Mouse (Mus musculus): ENCODE data around the gene Etv6.

Etv6 gene

DNA sequence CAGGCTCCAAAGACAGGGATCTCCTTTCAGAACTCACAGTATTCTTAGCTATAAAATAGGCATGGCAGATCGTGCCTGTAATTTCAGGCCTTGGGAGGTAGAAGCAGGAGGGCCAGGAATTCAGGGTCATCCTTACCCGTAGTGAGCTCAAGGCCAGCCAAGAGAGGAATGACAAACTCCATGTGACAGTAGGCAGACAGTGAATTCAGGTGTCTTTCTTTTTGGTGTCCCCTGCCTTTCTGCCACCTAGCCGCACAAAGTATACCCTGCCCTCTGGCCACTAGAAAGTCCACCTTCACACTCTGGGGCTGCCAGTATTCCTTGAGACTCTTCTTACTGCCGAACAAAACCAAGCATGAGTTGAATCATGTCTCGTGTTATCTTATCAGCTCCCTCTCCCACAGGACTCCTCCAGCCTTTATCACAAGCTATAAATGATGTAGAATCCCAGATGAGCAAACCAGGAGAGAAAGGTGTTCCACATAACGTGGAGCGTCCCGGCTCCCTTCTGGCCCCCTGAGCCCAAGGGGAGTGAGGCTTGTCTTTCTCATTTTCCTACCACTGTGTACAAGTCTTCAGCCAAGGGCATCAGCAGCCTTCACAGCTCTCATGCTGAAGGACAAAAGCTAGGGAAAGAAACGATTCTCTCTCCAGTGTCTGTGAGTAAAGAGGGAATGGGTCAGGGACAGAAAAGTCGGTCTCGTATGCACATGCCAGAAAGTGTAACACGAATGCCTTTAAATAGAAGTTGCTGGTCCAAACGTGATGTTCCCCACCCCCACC lies 175.4 kb downstream of the Etv6 start:
- no peak for DNase-seq (ENCODE audit: low spot score)

DNA sequence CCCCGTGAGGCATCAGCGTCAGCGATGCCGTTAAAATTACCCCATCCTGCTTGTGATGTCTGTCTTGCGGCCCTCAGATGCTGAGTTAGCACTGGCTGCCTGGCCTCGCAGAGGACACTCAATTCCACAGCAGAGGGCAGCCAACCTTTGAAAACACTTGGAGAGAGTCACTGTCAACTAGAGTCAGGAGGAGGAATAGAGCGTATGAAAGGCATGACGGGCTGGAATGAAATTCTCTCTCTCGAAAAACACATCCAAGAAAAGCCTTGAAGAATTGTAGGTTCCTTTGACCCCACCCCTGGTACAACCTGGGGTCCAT lies 175.9 kb downstream of the Etv6 start:
- DNase-seq (ENCODE audit: low spot score), result no peak

DNA sequence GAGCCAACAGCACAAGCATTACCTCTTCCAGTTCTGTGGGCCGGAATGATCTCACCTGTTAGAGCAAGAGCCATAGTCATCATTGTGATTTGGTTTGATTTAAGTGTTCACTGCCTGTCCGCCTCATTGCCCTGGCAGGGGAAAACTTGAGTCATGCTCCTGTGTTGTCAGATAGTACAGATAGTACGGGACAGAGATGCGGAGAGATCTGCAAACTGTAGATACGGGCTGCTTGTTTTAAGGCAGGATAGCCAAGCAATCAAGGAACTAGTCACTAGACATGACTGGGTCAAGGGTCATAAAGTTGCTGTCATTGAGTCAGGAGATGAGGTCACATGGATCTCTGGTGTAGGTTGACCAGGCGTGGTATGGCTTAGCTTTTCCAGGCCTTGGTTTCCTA lies 182.2 kb downstream of the Etv6 start:
- DNase-seq (ENCODE audit: low spot score), result peak; percentile 57

DNA sequence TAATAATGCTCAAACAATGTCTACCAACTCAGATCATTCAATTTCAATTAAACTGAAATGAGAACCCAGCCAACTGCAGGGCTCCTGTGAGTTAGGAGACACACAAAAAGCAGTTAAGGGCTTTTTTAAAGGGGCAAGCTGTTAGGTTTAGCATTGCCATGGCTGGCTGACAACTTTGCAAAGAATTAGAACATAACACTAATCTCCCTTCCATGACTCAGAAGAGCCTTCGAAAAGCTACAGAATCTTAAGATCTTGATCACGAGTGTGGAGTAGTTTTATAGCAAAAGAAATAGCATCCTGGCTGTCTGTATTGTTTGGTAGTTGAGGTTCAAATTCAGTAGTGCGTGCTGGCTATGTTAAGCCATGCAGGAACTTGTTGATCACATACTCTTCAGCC lies 182.9 kb downstream of the Etv6 start:
- no peak for DNase-seq (ENCODE audit: low spot score)

DNA sequence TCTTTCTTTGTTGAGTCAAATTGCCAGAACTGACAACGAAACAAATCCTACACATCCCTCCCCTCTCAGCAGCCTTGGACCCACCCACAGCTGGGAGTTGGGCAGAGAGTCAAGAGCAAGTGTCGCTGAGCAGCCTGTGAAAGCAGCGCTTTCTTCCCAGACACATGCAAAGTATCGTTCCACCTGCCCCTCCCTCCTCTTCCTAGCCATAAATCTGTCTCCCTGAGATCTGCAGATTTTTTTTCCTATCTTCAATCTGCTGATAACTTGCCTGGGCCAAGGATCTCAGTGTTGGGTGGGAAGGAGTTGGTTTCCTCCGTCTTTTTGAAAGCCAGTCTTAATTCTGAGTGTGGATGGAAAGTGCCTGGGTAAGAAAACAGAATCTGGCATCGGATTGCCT lies 183.9 kb downstream of the Etv6 start:
- DNase-seq (ENCODE audit: low spot score), result peak; percentile 57

DNA sequence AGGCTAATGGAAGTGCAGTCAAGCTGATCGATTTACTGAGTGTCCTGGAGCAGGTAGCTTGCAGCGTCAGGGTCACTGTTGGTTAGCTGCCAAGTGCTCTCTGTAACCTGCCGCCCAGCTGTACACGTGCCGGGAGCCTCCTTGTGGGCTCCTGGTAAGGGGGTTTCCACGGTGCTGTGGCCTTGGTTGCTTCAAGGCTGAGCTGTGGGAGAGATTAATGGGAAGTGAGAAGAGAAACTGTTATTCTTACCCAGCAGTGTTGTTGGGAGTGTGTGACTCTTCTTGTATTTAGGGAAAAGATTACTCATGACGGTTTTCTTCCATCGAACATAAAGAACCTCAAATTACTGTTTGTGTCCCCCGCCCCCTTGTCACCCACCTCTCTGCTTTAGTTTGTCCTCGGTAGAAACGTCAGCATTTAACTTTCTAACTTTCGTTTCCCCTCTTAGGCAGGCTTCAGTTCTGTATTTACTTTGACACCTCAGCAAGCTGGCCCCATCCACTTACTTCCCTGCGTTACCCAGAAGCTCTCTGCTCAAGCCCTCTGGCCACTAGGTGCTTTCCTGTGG lies 184.8 kb downstream of the Etv6 start:
- no peak for DNase-seq (ENCODE audit: low spot score)

DNA sequence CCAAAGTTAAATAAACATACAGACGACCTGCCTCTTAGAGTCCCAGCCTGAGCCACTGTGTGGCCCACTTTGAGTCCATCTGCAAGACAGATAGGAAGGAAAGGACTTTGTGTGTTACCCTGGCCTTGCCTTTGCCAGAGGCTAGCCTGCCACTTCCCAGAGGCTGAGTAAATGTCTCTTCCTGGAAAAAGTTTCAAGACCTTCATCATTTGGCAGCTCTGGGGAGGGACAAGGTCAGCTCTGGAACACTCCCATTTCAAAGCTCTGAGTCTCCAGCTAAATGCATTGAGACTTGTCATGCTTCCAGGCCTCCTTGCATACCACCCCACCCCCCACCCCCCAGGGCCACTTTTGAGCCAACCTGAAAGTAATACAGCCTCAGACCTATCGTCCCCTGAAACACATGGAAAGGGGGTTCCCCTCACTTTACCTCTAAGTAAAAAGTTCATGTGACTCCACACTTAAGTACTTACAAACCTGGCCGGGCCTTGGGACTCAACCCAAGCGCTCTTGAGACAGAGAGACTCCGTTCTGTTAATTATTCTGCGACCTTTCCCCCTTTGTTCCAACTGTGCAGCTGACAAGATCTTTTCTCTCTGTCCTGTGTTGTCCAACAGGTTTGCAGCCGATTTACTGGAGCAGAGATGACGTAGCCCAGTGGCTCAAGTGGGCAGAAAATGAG lies 186.9 kb downstream of the Etv6 start:
- DNase-seq (ENCODE audit: low spot score), result peak; percentile 42

DNA sequence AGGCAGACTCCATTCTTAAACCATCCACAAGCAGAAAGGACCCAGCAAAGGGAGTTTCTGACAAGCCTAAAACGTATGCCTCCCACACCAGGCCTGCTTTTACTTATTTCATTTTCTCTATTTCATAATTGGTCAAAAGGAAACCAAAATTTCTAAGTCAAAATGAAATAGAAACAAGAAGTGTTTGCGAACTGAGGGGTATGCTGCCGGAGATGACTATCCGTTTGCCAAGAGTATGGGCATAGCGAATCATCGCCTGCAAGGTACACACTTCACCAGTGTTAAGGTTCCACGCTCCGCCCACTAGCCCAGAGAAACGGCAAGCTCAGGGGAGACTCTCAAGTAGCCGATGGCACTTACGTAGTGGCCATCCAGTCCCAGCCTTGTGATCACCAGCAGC lies 190.1 kb downstream of the Etv6 start:
- DNase-seq (ENCODE audit: low spot score), result no peak

DNA sequence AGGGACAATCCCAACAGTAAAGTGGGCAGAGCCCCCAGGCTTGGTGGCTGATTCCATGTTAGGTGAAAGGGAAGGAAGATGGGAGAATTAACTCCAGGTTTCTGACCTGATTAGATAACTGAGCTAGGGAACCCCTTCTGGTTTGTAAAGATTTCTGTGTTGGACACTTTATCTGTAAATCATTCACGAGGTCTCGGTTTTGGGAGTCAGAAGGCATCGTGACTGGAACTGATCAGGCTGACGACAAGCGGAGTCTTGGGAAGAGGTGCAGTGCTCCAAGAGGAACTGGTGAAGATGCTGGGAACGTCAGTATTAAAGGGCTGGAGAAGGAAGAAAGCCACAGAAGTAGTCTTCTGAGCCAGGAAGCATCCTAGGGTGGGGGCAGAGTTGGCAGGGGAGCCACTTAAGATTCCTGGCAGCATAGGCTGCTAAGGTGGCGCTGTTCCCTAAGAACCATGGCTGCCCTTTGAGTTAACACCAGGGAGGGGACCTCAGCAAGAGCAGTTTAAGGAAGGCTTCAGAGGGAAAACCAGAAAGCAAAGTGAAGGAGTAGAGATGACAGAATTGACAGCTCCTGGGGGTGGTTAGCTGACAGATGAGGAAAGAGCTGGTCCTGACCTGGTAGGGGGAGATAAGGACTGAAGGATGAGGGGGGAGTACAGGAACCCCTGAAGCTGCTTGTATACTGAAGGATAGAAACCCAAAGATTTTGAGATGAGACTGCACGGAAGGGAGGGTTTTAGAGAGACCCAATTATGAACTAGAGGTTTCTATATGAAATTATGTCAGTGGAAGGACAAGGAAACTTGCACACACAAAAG lies 191.1 kb downstream of the Etv6 start:
- no peak for DNase-seq (ENCODE audit: low spot score)

DNA sequence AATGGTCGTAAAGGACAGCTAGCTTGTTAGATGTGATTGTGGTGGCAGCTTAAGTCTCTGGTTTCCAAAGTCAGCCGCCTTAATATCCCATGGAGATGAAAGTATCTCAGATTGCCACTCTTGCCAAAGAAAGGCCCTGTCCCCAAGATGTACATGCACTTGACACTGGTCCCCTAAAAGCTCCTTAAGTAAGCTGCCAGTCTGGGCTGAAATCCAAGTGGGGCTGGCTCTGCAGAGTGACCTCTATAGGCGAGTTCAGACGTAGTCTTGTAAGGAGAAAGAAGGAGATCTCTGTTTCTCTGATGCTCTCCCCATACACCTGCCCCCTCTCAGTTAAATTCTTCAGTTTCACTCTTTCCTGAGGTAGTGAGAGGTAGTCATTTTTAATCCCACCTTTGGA lies 200.8 kb downstream of the Etv6 start:
- DNase-seq (ENCODE audit: low spot score), result no peak

DNA sequence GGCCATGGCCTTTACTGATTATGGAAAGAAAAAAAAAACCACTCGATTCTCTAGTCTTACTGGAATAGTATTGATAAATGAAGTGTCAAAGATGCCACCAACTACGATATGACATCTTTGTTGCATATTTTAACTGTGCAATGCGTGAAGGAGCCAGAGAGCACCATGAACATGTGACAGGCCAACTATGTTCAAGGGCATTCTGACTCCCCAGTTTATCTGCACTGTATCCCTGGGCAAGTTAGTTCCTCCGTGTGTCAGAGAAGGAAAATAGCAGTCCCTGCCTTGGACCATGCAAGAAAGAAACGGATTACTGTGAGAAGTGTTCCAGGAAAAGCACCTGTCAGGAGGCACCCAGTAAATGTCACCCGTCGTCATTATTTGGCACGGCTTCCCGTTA lies 203.0 kb downstream of the Etv6 start:
- no peak for DNase-seq (ENCODE audit: low spot score)

DNA sequence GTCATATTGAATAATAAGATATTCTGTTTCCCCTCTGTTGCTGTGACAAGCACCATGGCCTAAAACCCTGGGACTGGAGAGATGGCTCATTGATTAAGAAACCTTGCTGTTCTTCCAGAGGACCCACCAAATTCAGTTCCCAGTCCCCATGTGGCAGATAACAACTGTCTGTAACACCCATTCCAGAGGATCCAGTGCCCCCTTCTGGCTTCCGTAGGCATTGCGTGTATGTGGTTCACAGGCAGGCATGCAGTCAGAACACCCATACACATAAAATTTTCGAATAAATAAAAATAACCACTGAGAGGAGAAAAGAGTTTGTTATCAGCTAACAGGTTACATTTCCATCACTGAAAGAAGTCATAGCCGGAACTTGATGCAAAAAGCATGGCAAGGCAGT lies 205.5 kb downstream of the Etv6 start:
- DNase-seq (ENCODE audit: low spot score), result no peak

DNA sequence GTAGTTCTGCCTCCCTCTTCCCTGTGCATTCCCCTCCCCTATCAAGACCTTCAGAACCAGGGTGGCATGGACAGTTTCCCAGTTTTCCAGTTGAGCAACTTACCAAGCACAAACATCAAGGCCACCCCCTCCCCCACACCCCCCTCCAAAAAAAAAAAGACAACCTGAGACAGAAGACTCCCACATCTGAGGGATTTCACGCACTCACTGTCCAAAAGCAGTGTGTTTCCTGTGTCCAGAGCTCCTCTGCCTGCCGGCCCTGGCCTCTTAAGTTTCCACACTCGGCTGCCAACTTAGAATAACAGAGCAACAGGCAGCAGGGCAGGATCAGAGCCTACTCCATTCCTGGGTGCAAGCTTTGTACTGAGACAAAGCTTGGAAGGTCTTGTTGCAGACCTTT lies 207.6 kb downstream of the Etv6 start:
- no peak for DNase-seq (ENCODE audit: low spot score)

DNA sequence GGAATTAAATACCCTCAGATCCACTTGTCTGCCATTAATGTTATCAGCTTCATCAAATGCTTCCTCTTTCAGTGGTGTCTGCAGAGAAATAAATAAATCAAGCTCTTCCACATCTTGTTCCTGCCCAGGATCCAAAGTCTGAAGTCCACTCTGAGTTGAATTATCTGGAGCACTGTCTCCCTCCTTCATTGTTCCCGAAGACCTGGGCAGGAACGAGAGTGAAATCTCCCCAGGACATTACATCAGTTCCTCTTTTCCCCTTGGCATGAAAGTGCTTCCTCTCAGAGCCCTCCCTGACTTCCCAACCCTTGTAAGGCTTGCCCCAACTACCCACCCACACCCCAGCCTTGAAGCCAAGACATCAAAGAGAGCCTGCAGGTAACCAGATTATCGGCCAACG lies 208.0 kb downstream of the Etv6 start:
- no peak for DNase-seq (ENCODE audit: low spot score)

DNA sequence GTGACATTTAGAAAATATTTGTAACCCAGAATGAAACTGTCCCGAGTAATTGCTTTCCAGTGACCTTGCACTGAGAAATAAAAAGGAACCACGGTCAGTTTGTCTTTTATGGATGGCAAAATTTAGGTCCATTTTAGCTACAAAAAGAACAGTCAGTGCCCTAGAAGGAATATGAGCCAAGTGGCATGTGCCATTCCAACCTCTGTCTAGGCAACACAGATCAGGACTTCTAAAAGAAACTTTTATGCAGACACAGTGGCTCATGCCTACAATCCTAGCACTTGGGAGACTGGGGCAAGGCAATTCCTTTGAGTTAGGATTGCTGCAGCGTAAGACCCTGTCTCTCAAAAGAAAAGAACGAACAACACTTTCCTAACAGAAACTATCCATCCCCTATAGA lies 208.6 kb downstream of the Etv6 start:
- DNase-seq (ENCODE audit: low spot score), result no peak

DNA sequence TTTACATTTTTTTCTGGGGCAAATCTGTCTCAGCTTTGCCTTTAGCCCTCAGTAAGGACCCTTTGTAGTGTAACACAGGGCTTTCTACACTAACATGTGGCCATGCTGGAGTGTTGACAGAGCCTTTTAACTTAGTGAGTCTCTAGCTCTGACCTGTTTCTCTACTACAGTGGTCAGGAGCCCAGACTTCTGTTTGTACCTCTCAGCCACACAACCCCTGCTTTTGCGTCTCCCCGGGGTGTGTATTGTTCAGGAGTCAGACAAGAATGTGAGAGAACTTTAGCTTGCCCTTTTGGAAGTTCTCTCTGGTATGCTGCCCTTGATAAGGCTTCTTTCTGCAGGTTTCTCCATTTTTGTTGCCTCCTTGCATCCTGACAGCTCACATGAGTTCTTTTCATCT lies 210.6 kb downstream of the Etv6 start:
- no peak for DNase-seq (ENCODE audit: low spot score)

DNA sequence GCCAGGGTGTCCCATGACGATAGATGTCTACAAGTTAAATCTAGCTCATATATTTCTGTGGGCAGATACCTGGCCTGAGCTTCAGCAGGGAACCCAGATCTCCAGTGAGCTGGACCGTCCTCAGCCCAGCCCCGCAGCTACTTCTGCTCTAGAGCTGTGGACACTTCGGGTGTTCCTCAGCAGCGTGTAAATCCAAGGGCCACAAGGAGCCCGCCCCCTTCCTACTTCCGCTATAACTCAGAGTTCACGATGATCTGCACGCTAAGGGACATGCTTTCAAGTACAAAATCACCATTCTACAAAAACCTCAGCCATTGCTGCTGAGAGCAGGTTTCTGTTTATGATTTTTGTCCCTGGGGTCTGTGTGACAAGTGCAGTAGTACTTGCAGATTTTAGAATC lies 211.8 kb downstream of the Etv6 start:
- DNase-seq (ENCODE audit: low spot score), result no peak

DNA sequence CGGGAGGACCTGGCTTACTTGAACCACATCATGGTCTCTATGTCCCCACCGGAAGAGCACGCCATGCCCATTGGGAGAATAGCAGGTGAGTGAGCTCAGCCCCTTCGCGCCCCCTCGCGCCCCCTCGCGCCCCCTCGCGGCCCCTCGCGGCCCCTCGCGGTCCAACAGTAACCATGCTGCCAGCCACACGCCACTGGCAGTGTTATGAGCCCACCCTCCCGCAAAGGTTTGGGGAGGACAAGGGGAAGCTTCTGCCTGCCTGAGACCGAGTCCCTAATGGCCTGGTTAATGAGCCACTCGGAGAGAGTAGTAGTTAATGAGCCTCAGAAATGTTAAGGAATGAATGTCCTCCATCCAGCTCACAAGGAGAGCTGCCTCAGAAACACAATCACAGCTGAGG lies 213.2 kb downstream of the Etv6 start:
- no peak for DNase-seq (ENCODE audit: low spot score)

DNA sequence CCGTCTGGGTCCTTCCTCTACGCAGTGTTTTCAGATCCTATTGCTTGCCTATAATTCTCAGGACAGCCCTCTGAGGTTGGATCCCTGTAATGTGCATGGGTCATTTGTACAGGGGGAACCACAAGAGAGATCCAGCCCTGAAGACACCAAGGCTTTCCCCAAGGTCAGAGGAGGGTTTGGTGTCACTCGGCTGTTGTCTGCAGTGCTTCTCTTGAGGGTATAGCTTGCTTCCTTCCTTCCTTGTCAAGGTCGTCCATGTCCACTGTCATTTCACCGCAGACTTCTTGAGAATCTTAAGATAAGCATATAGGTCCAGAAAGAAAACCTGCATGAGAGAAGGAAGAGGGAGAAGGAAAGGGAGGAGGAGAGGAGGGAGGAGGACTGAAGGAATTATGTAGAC lies 215.3 kb downstream of the Etv6 start:
- no peak for DNase-seq (ENCODE audit: low spot score)

DNA sequence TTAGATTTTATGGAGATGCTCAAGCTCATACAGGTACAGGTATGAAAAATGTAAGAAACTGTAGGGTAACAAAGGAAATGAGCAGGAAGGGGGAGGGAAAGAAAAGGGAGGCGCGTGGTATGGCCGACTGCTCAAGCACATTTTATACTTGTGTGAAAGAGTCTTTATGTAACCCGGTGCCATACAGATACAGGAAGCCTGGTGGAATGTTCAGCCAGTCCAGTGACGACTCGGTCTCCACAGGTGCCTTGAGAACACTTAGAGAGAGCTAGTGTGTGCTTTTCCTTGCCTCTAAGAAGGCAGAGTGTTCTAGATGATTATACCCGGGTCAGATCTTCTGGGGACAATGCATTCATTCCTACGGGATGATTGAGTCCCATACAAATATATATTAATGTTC lies 215.9 kb downstream of the Etv6 start:
- DNase-seq (ENCODE audit: low spot score), result no peak

DNA sequence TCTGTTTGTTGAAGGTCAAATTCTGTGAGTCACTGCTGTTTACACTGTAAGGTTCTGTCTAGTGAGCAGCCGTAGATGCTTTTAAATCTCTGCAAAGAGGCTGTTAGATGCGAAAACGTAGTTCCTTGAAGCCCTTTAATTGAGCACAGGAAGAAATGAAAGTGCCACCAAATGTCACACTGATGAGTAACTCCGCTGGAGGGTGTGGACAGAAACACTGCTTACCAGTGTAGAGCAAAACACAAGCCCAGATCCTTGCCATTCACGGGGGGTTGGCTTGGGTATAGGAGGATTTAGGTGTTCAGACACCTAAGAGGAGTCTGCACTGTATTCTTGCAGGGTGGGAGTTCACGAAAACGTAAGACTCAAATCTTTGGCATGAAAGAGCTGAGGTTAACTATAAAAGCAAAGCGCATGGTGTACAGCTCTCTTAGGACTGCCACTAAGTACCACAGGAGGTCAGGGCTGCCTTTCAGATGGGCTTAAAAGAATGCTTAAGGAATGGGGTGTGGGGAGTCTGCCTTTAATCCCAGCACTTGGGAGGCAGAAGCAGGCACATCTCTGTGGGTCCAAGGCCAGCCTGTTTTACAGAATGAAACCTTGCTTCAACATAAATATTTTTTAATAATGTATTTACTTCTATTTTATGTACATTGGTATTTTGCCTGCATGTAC lies 216.7 kb downstream of the Etv6 start:
- DNase-seq (ENCODE audit: low spot score), result no peak

DNA sequence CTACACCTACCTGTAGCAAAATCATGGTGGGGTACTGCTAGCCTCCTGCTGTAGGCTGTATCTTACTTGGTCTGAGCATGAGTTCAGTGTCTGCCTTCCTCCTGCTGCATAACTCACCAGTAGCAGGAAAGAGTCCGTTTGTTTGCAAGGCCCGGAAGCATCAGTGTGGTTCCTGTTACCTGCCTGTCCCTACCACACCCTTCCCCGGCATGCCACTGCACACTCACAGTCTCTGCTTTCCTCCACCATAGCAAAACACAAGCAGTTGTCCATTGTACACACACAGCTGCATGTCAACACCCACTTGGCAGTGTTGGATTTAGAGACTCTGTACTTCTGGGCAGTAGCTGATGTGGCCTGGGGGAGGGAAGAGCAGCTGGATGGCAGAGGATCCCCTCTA lies 220.9 kb downstream of the Etv6 start:
- DNase-seq (ENCODE audit: low spot score), result peak; percentile 37

Measured in urinary bladder, postnatal 14 days (tissue).